Mouse (Mus musculus) myocyte (in vitro differentiated cells): ENCODE results near the gene Pde4d.
A peak's percentile ranks its signal among the peaks of the same experiment; 100 is the strongest.

ENCODE experiments used
- MAX ChIP-seq: IDR thresholded peaks from one replicate; pipeline ENCODE4 v1.6.1; 2011; ENCODE audit warnings: low read depth, mild to moderate bottlenecking, control low read depth
- MYOG ChIP-seq, 3 experiments: IDR thresholded peaks; one replicate each; pipeline ENCODE4 v1.6.1; 2011; ENCODE audit warnings: control low read depth in 2 of 3, low read depth in 2 of 3, mild to moderate bottlenecking in 2 of 3; ENCODE audit not compliant: insufficient read length in 2 of 3, control insufficient read depth in 1 of 3, insufficient read depth in 1 of 3
- POLR2A ChIP-seq: IDR thresholded peaks from one replicate; pipeline ENCODE4 v1.6.1; 2011; ENCODE audit warnings: low read depth, mild to moderate bottlenecking, control low read depth, moderate library complexity; ENCODE audit not compliant: insufficient read length
- POLR2AphosphoS2 ChIP-seq: IDR thresholded peaks from one replicate; pipeline ENCODE4 v1.6.1; 2011; ENCODE audit warnings: low read depth, control low read depth; ENCODE audit not compliant: insufficient read length
- USF1 ChIP-seq: IDR thresholded peaks from one replicate; pipeline ENCODE4 v1.6.1; 2011; ENCODE audit warnings: low read depth, mild to moderate bottlenecking, control low read depth, moderate library complexity

DNA sequence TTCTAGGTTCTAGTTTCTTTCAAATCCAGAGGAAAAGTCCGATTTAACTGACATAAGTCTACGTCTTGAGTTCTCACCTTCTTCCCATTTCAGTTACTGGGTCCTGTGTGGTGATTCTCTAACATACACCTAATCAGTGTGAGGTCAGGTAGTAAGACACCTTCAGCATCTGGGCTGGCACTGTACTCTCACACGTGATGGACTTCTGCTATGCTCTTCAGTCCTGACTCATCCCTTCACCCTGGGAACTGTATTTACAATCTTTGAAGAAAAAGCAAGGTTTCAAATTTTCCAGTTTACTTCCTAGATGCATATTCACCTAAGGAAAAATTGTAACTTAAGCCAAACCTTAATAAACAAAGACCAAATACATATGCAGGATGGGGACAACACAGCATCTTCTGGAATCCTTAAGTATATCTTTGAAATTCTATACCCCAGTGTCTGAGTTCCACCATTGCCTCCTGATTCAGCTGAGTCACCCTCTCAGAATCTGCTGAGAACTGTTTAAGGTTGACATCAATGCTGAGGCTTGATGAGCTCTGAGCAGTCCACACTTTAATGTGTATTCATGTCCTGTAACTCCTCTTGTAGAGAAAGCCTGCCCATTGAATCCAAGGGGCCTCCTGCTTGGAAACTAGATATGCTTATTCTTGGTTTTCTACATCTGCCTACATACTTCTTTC lies 301.6 kb downstream of the Pde4d start:
- TF ChIP-seq USF1 = peak; percentile 41
- no peak for TF ChIP-seq POLR2A
- no peak for TF ChIP-seq MAX
- no peak for TF ChIP-seq MYOG (IDR thresholded peaks at IDR 0.05; ENCODE audit: control insufficient read depth in 1 of 3, insufficient read depth in 1 of 3, insufficient read length in 2 of 3, low read depth in 2 of 3)
- no peak for TF ChIP-seq POLR2AphosphoS2
